Mouse (Mus musculus): Measurements from ENCODE around the gene Shd. TPM values are rescaled to one million over a fixed set of nuclear protein-coding genes. Genes with fewer than 3 reads are reported as not detected.

Gene Shd
- polyA plus RNA-seq, 1 experiment from 2014 or later, result 0.32 TPM

- Histone ChIP-seq H3K36me3 (replicated peaks) (no peaks in the 10 kb centered on the region), H3K4me3 (replicated peaks) (no peak overlapping the region), H3K27me3 (peaks cover 8% of the 10 kb centered on the region; the same call in 1 of the 2 replicates), H3K9me3 (replicated peaks) (no peaks in the 10 kb centered on the region), H3K27ac (replicated peaks) (peak overlapping the region; percentile 54; the same call in 1 of the 2 replicates), H3K4me1 (replicated peaks) (peaks cover 19% of the 10 kb centered on the region), H3K4me2 (peak overlapping the region; percentile 23), H3K9ac (no peak overlapping the region)
- no peak for ATAC-seq (ENCODE audit: insufficient read depth)
Measured at GRCm38 (mm10) chr17:55952041-55952440, 18.2 kb upstream of the Shd start.

- Histone ChIP-seq H3K9ac (no peak within 1 kb of the TSS), H3K4me2 (peak within 1 kb of the TSS; percentile 23), H3K27ac (replicated peaks) (peak within 1 kb of the TSS; percentile 54; the same call in 1 of the 2 replicates), H3K4me3 (replicated peaks) (peak within 1 kb of the TSS; percentile 17), H3K9me3 (replicated peaks) (no peaks in the 10 kb centered on the region), H3K4me1 (replicated peaks) (peaks cover 24% of the 10 kb centered on the region), H3K36me3 (replicated peaks) (no peaks in the 10 kb centered on the region), H3K27me3 (peaks cover 8% of the 10 kb centered on the region; the same call in 1 of the 2 replicates)
- 34% methylated on average over 6 of the region's 6 CpGs for WGBS (ENCODE audit: insufficient replicate concordance)
- no peak for ATAC-seq (ENCODE audit: insufficient read depth)
Measured at GRCm38 (mm10) chr17:55952447-55953027, 17.7 kb upstream of the Shd start, which contains the start of gene Ebi3. Ebi3 (plus strand) TSS chr17:55952640.

- Histone ChIP-seq H3K9ac (no peak overlapping the region), H3K27me3 (peaks cover 8% of the 10 kb centered on the region; the same call in 1 of the 2 replicates), H3K4me3 (replicated peaks) (no peak overlapping the region), H3K27ac (replicated peaks) (no peak overlapping the region), H3K4me1 (replicated peaks) (peaks cover 36% of the 10 kb centered on the region), H3K9me3 (replicated peaks) (no peaks in the 10 kb centered on the region), H3K36me3 (replicated peaks) (no peaks in the 10 kb centered on the region), H3K4me2 (no peak overlapping the region)
- WGBS (ENCODE audit: insufficient replicate concordance), result 59% methylated on average over 6 of the region's 6 CpGs
- no peak for ATAC-seq (ENCODE audit: insufficient read depth)
Measured at GRCm38 (mm10) chr17:55953751-55954150, 16.5 kb upstream of the Shd start.

- Histone ChIP-seq H3K9me3 (replicated peaks) (no peaks in the 10 kb centered on the region), H3K4me2 (peak overlapping the region; percentile 13; the same call in 1 of the 2 replicates), H3K36me3 (replicated peaks) (no peaks in the 10 kb centered on the region), H3K4me1 (replicated peaks) (peaks cover 37% of the 10 kb centered on the region), H3K27me3 (peaks cover 8% of the 10 kb centered on the region; the same call in 1 of the 2 replicates), H3K4me3 (replicated peaks) (no peak overlapping the region), H3K27ac (replicated peaks) (no peak overlapping the region), H3K9ac (no peak overlapping the region)
- ATAC-seq (ENCODE audit: insufficient read depth), result no peak
- WGBS (ENCODE audit: insufficient replicate concordance), result 50% methylated on average over 16 of the region's 16 CpGs
Measured at GRCm38 (mm10) chr17:55954229-55954628, 16.0 kb upstream of the Shd start.

GRCm38 (mm10) chr17:55956129-55956528, 14.1 kb upstream of the Shd start:
- Histone ChIP-seq H3K27me3 (peaks cover 8% of the 10 kb centered on the region; the same call in 1 of the 2 replicates), H3K9ac (peak overlapping the region; percentile 54), H3K9me3 (replicated peaks) (no peaks in the 10 kb centered on the region), H3K36me3 (replicated peaks) (peaks cover 6% of the 10 kb centered on the region; the same call in 1 of the 2 replicates), H3K27ac (replicated peaks) (no peak overlapping the region), H3K4me1 (replicated peaks) (peaks cover 49% of the 10 kb centered on the region), H3K4me2 (peak overlapping the region; percentile 84), H3K4me3 (replicated peaks) (peak overlapping the region; percentile 63)
- WGBS (ENCODE audit: insufficient replicate concordance), result 13% methylated on average over 26 of the region's 26 CpGs
- ATAC-seq (ENCODE audit: insufficient read depth), result no peak

- peak overlapping the region; percentile 84 for H3K4me2 ChIP-seq
- ATAC-seq (ENCODE audit: insufficient read depth), result no peak
- no peaks in the 10 kb centered on the region for H3K9me3 ChIP-seq (replicated peaks)
- peak overlapping the region; percentile 63 for H3K4me3 ChIP-seq (replicated peaks)
- 38% methylated on average over 6 of the region's 6 CpGs for WGBS (ENCODE audit: insufficient replicate concordance)
- H3K27ac ChIP-seq (replicated peaks), result no peak overlapping the region
- no peak overlapping the region for H3K9ac ChIP-seq
- peaks cover 49% of the 10 kb centered on the region for H3K4me1 ChIP-seq (replicated peaks)
- H3K36me3 ChIP-seq (replicated peaks), result peaks cover 11% of the 10 kb centered on the region
- peaks cover 8% of the 10 kb centered on the region; the same call in 1 of the 2 replicates for H3K27me3 ChIP-seq
Measured at GRCm38 (mm10) chr17:55956591-55956990, 13.7 kb upstream of the Shd start.

GRCm38 (mm10) chr17:55957168-55957567, 13.1 kb upstream of the Shd start:
- WGBS (ENCODE audit: insufficient replicate concordance), result 16% methylated on average over 9 of the region's 9 CpGs
- Histone ChIP-seq H3K4me2 (no peak overlapping the region), H3K27me3 (peaks cover 8% of the 10 kb centered on the region; the same call in 1 of the 2 replicates), H3K9ac (no peak overlapping the region), H3K9me3 (replicated peaks) (no peaks in the 10 kb centered on the region), H3K4me1 (replicated peaks) (peaks cover 49% of the 10 kb centered on the region), H3K27ac (replicated peaks) (no peak overlapping the region), H3K4me3 (replicated peaks) (no peak overlapping the region), H3K36me3 (replicated peaks) (peaks cover 17% of the 10 kb centered on the region)
- ATAC-seq (ENCODE audit: insufficient read depth), result no peak

GRCm38 (mm10) chr17:55957726-55958583, 12.3 kb upstream of the Shd start:
- Histone ChIP-seq H3K4me3 (replicated peaks) (peak overlapping the region; percentile 78), H3K4me1 (replicated peaks) (peaks cover 51% of the 10 kb centered on the region), H3K9me3 (replicated peaks) (no peaks in the 10 kb centered on the region), H3K36me3 (replicated peaks) (peaks cover 19% of the 10 kb centered on the region), H3K4me2 (peak overlapping the region; percentile 75), H3K27me3 (peaks cover 8% of the 10 kb centered on the region; the same call in 1 of the 2 replicates), H3K9ac (peak overlapping the region; percentile 65), H3K27ac (replicated peaks) (peak overlapping the region; percentile 95)
- ATAC-seq (ENCODE audit: insufficient read depth), result no peak
- WGBS (ENCODE audit: insufficient replicate concordance), result 71% methylated on average over 13 of the region's 13 CpGs

GRCm38 (mm10) chr17:55958584-55958886, 11.7 kb upstream of the Shd start:
- Histone ChIP-seq H3K36me3 (replicated peaks) (peaks cover 19% of the 10 kb centered on the region), H3K4me1 (replicated peaks) (peaks cover 52% of the 10 kb centered on the region), H3K27me3 (peaks cover 8% of the 10 kb centered on the region; the same call in 1 of the 2 replicates), H3K9me3 (replicated peaks) (no peaks in the 10 kb centered on the region), H3K4me2 (peak overlapping the region; percentile 75), H3K9ac (peak overlapping the region; percentile 65), H3K4me3 (replicated peaks) (peak overlapping the region; percentile 78), H3K27ac (replicated peaks) (peak overlapping the region; percentile 95)
- ATAC-seq (ENCODE audit: insufficient read depth), result no peak
- 35% methylated on average over 2 of the region's 2 CpGs for WGBS (ENCODE audit: insufficient replicate concordance)

- Histone ChIP-seq H3K27ac (replicated peaks) (peak within 1 kb of the TSS; percentile 95), H3K4me1 (replicated peaks) (peaks cover 53% of the 10 kb centered on the region), H3K9me3 (replicated peaks) (no peaks in the 10 kb centered on the region), H3K4me2 (peak within 1 kb of the TSS; percentile 75), H3K27me3 (peaks cover 6% of the 10 kb centered on the region; the same call in 1 of the 2 replicates), H3K4me3 (replicated peaks) (peak within 1 kb of the TSS; percentile 78), H3K9ac (peak within 1 kb of the TSS; percentile 65), H3K36me3 (replicated peaks) (peaks cover 22% of the 10 kb centered on the region)
- WGBS (ENCODE audit: insufficient replicate concordance), result under 1% methylated on average over 46 of the region's 46 CpGs
- ATAC-seq (ENCODE audit: insufficient read depth), result peak; percentile 90
Measured at GRCm38 (mm10) chr17:55958918-55959728, 11.1 kb upstream of the Shd start, which contains the start of gene Yju2. Yju2 (plus strand) TSS chr17:55959099.

Data from liver, embryonic 15.5 days (tissue).